Mouse (Mus musculus): Measurements from ENCODE around the gene Igf2bp1. TPM values are rescaled to one million over a fixed set of nuclear protein-coding genes. Genes with fewer than 3 reads are reported as not detected.
A peak's percentile ranks its signal among the peaks of the same experiment; 100 is the strongest.

Gene Igf2bp1
- total and polyA plus RNA-seq, 3 experiments, result under 0.01 TPM; not detected in 2

GRCm38 (mm10) chr11:95945838-95946472 lies 59.8 kb downstream of the Igf2bp1 start:
- H3K9me3 ChIP-seq (replicated peaks; ENCODE audit: low read length), result peaks cover 2% of the 10 kb centered on the region
- no peaks in the 10 kb centered on the region for H3K79me2 ChIP-seq (replicated peaks; ENCODE audit: control insufficient read depth, extremely low read depth, insufficient read depth, poor library complexity, severe bottlenecking)
- TF ChIP-seq ZMIZ1 (IDR thresholded peaks at IDR 0.05; ENCODE audit: low read depth, low read length), result no peak
- no peak for TF ChIP-seq NRF1 (IDR thresholded peaks at IDR 0.05; ENCODE audit: low read depth, low read length)
- no peak for TF ChIP-seq CHD2 (IDR thresholded peaks at IDR 0.05; ENCODE audit: low read length)
- no peak for TF ChIP-seq MEF2A (IDR thresholded peaks at IDR 0.05; ENCODE audit: borderline replicate concordance, low read depth, low read length)
- dilution Hi-C loops (cut with MboI; ENCODE audit: extremely low pct_ligation_motif_present, extremely low pct_unique_long_range_greater_than_20kb, low sequenced_read_pairs), result no loop called here
- H3K36me3 ChIP-seq (replicated peaks in 1 of 2; ENCODE audit: control insufficient read depth in 1 of 2, insufficient read depth in 1 of 2, low read length in 1 of 2), result no peaks in the 10 kb centered on the region
- in situ Hi-C loops (cut with MboI; ENCODE audit: low pct_ligation_motif_present, low pct_unique_long_range_greater_than_20kb, low sequenced_read_pairs), result loop anchor here (10.0 kb wide), 2 partner anchors 121 to 261 kb away; partner anchors contain the start of gene Phospho1
- DNase-seq (ENCODE audit: extremely low read depth), result no peak
- H3K4me1 ChIP-seq (ENCODE audit: control insufficient read depth in 1 of 2, insufficient read depth in 2 of 2), result no peaks in the 10 kb centered on the region
- H3K4me3 ChIP-seq (replicated peaks in 1 of 3; ENCODE audit: low read depth in 2 of 3, low read length in 2 of 3, poor library complexity in 1 of 3), result no peak overlapping the region
- H3K27me3 ChIP-seq (replicated peaks), result peaks cover 67% of the 10 kb centered on the region
- H3K4me2 ChIP-seq (ENCODE audit: insufficient read depth, low read depth, poor library complexity, severe bottlenecking), result no peak overlapping the region
- no peak overlapping the region for H3K27ac ChIP-seq (ENCODE audit: insufficient read depth, low read depth)
- no peak overlapping the region for H3K9ac ChIP-seq (ENCODE audit: insufficient read depth, low read depth)

- dilution Hi-C loops (cut with MboI; ENCODE audit: extremely low pct_ligation_motif_present, extremely low pct_unique_long_range_greater_than_20kb, low sequenced_read_pairs), result no loop called here
- DNase-seq (ENCODE audit: extremely low read depth), result peak; percentile 13
- H3K79me2 ChIP-seq (replicated peaks; ENCODE audit: control insufficient read depth, extremely low read depth, insufficient read depth, poor library complexity, severe bottlenecking), result no peaks in the 10 kb centered on the region
- H3K9ac ChIP-seq (ENCODE audit: insufficient read depth, low read depth), result no peak overlapping the region
- H3K9me3 ChIP-seq (replicated peaks; ENCODE audit: low read length), result peaks cover 7% of the 10 kb centered on the region
- no peak overlapping the region for H3K4me3 ChIP-seq (replicated peaks in 1 of 3; ENCODE audit: low read depth in 2 of 3, low read length in 2 of 3, poor library complexity in 1 of 3)
- no peak overlapping the region for H3K4me2 ChIP-seq (ENCODE audit: insufficient read depth, low read depth, poor library complexity, severe bottlenecking)
- H3K4me1 ChIP-seq (ENCODE audit: control insufficient read depth in 1 of 2, insufficient read depth in 2 of 2), result peaks cover 0 to 7% of the 10 kb centered on the region in 2 experiments; a peak in 2 of 4 replicates
- no peak for TF ChIP-seq IRF4 (IDR thresholded peaks at IDR 0.05; ENCODE audit: low read depth, low read length)
- TF ChIP-seq MAX (IDR thresholded peaks at IDR 0.05; ENCODE audit: low read length), result 0 out of 2 replicates have a peak, but pooled peaks have one; percentile 38
- TF ChIP-seq NELFE (IDR thresholded peaks at IDR 0.05; ENCODE audit: low read depth, low read length), result peak; percentile 52; the same call in 1 of the 2 replicates
- 0 out of 2 replicates have a peak, but pooled peaks have one; percentile 14 for TF ChIP-seq TCF12 (IDR thresholded peaks at IDR 0.05; ENCODE audit: low read depth, low read length)
- no peak for TF ChIP-seq HCFC1 (IDR thresholded peaks at IDR 0.05; ENCODE audit: low read depth, low read length)
- peak in 1 of 2 experiments; percentile 91; a peak in 2 of 4 replicates for TF ChIP-seq CTCF (conservative IDR thresholded peaks at IDR 0.05 in 1 of 2, IDR thresholded peaks at IDR 0.05 in 1 of 2; ENCODE audit: low read depth in 2 of 2, low read length in 2 of 2)
- peak; percentile 77 for TF ChIP-seq RAD21 (IDR thresholded peaks at IDR 0.05; ENCODE audit: low read depth, low read length)
- TF ChIP-seq ZNF384 (IDR thresholded peaks at IDR 0.05; ENCODE audit: low read depth, low read length), result peak; percentile 46
- no peak for TF ChIP-seq RCOR1 (conservative IDR thresholded peaks at IDR 0.05; ENCODE audit: low read depth, low read length)
- no peak for TF ChIP-seq USF2 (conservative IDR thresholded peaks at IDR 0.05; ENCODE audit: low read depth, low read length)
- no peak for TF ChIP-seq KAT2A (IDR thresholded peaks at IDR 0.05; ENCODE audit: insufficient replicate concordance, low read length)
- TF ChIP-seq SIN3A (IDR thresholded peaks at IDR 0.05; ENCODE audit: low read length), result 0 out of 2 replicates have a peak, but pooled peaks have one; percentile 33
- TF ChIP-seq ETS1 (conservative IDR thresholded peaks at IDR 0.05; ENCODE audit: low read depth, low read length), result no peak
- peak; percentile 45 for TF ChIP-seq BHLHE40 (IDR thresholded peaks at IDR 0.05; ENCODE audit: low read depth, low read length)
- TF ChIP-seq ZC3H11A (IDR thresholded peaks at IDR 0.05; ENCODE audit: low read depth, low read length), result peak; percentile 55
- no peak for TF ChIP-seq MAFK (IDR thresholded peaks at IDR 0.05; ENCODE audit: insufficient replicate concordance, low read length)
- TF ChIP-seq NRF1 (IDR thresholded peaks at IDR 0.05; ENCODE audit: low read depth, low read length), result no peak
- peak; percentile 92 for TF ChIP-seq SMC3 (IDR thresholded peaks at IDR 0.05; ENCODE audit: low read depth, low read length)
- H3K36me3 ChIP-seq (replicated peaks in 1 of 2; ENCODE audit: control insufficient read depth in 1 of 2, insufficient read depth in 1 of 2, low read length in 1 of 2), result no peaks in the 10 kb centered on the region
- H3K27ac ChIP-seq (ENCODE audit: insufficient read depth, low read depth), result no peak overlapping the region
- in situ Hi-C loops (cut with MboI; ENCODE audit: low pct_ligation_motif_present, low pct_unique_long_range_greater_than_20kb, low sequenced_read_pairs), result loop anchor here (10.0 kb wide), 2 partner anchors 115 to 255 kb away; partner anchors contain the start of gene Phospho1
- peaks cover 61% of the 10 kb centered on the region for H3K27me3 ChIP-seq (replicated peaks)
These were observed 65.8 kb downstream of the Igf2bp1 start for GRCm38 (mm10) chr11:95939828-95940507.
